Mouse (Mus musculus): ENCODE results near the gene Fgf4. TPM values are rescaled to one million over a fixed set of nuclear protein-coding genes. Genes with fewer than 3 reads are reported as not detected.
"Not testable (repeated sequence)": the region's sequence is repeated elsewhere in the genome, so short reads cannot be mapped to it uniquely, and the experiment has no call there.

Gene Fgf4
- total RNA-seq, 2 experiments from 2014 or later: 0.09 to 0.27 TPM

DNA sequence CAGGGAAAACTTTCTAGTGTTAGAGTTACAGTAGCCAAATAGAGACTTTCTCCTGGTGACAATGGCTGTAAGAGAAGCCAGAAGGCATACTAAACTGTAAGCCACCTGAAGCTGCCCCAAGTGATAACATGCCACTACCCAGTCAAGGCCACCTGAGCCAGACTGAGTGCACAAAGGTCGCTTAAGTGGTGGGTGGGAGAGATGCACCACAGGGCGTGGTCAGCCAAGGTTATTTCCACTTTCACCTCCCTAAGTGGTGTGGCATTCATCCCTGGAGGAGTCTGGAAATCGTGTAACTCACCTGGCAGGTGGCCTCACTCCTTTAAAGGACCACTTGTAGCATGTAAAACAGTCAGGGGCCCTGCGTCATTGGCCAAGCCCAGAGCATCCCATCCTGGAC lies 20.0 kb downstream of the Fgf4 start:
- DNase-seq: no peak

GRCm38 (mm10) chr7:144867602-144868001 lies 20.4 kb downstream of the Fgf4 start:
- DNase-seq: no peak

DNA sequence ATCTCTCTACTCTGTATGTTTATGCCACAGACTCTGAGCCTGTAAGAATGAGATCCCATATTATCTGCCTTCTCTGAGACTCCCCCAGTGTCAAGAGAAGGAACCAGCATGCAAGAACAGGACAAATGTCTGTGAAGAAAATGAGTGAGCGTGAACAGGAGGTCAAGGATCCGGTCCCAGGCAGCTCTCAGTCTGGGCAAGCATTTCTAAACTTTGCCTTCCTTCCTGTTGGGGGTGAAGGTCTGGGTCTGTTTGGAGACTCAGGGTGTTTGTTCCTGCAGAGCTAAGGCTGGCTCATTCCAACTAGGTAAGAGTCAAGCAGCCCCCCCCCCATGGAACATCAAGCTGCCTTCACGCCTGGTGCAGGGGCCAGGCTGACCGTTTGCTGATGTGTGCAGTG lies 25.3 kb downstream of the Fgf4 start:
- no peak for DNase-seq

DNA sequence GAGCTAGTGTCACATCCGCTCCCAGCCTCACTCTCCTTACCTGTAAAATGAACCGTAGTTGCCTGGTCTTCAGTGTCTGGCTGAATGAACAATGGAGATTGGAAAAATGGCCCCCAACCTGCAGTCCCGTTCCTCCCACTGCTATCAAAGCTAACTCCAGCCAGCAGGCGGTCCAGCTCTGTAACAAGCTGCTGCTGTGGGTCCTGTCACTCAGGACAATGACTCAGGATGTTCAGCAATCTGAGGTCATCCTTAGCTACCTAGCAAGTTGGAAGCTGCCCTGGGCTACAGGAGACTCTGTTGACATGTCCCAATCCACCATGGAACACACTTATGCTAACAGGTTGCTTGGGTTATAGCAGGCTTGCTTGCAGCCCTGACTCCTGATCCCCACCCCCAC lies 26.0 kb downstream of the Fgf4 start:
- DNase-seq: no peak

DNA sequence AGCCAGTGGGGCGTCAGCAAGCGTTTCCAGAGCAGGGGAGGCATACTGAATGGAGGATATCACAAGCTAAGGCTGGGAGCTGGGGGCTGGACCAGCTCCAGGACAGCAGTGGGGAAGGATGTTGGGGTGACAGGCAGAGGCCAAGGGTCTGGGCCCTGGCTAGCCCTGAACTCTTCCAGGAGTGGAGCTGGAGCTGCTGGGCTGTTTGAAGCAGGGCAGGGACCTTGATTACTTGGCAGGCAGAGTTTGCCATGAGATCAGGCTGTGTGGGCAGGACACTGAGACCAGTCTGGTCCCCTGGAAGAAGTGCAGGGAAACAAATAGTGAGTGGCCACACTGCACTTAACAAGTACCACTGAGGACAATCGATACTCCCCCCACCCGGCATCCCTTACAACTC lies 27.1 kb downstream of the Fgf4 start:
- DNase-seq: no peak

DNA sequence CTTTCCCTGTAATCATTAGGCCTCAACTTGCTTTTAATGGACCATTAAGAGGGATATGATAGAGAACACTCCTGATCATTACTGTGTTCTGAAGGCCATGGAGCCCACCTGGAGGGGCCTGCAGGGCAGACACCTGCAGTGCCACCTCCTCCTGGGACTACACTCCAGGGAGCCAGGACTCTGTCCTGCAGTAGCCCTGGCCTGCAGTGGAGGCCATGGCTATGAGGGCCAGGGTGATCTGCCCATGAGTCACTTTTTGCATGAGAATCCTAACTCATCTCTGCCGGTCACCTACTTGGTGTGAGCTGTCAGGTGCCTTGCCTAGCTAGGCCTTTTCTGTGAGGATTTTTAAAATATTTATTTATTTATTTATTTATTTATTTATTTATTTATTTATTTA lies 31.2 kb downstream of the Fgf4 start:
- DNase-seq: no peak

DNA sequence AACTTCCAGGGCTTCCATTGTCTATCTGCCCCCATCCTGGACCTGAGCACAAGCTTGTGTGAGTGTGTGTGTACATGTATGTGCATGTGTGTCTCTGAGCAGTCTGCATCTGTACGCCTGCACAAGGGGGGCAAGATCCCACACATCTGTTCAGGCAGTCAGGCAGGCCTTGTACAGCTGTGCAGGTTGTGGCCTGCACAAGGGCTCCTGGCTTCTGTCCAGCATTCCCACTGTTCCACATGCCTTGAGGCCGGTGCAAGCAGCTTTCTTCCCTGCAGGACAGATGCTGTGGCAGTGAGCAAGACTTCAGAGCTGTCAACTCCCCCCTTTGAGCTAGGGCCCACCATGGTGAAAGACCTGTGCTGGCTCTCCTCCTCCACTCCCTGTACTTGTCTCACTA lies 35.9 kb downstream of the Fgf4 start:
- DNase-seq: no peak

GRCm38 (mm10) chr7:144887672-144888071 lies 40.5 kb downstream of the Fgf4 start:
- no peak for DNase-seq

DNA sequence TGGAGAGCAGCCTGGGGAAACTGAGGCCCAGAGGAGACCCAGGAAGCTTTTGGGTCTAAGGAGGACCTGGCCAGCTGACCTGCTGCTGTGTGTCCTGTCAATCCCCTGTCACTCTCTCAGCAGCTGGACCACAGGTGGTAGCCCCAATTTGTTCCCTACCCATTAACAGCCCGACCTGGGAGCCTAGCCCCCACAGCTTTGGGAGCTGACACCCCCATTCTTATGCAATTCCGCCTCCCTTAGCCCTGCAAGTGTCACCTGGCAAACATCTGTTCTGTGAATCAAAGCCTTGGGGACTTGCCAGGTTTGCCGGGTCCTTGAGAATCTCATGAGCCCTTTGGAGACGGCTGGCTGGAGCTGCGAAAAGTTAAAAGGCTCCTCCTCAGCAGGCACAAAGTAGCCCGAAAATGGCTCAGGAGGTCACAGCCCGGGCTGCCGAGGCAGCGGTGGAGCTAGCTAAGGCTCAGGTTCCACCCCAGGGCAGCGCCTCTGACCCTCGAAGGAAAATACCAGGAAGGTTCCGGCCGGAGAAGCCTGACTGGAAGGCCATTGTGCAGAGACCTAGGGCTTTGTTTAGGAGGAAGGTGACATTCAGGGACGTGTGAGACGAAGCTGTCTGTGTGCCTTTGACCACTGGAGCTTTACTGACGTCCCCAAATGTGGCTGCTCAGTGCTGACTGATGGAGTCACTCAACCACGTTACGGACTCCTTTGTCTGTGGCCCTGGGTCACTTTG lies 41.6 kb downstream of the Fgf4 start:
- DNase-seq: no peak

DNA sequence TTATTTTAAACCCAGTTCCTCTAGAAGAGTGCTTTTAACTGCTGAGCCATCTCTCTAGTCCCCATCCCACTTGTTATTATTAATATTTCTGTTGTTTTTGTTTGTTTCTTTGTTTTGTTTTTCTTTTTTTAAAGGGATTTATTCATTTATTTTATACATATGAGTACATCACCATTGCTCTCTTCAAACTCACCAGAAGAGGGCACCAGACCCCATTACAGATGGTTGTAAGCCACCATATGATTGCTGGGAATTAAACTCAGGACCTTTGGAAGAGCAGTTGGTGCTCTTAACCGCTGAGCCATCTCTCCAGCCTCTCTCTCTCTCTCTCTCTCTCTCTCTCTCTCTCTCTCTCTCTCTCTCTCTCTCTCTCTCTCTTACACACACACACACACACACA lies 43.5 kb downstream of the Fgf4 start:
- DNase-seq: not testable (repeated sequence)

DNA sequence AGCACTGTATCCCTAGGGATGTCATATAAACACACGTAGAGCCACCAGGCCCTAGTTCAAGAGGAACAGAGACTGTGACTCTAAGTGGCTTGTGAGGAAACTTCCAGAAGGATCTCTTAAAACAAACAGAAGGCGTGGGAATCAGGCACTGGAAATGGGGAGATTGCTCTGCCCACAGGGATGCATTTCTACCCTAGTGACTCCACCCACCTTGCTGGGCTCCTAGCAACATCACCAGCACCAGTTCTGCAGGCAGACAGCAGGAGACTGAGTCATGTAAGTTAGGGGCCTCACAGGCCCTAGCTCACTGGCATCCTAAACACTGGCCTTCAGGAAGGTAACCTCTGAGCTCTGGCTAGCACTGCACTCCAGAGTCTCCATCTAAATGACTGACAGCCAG lies 44.7 kb downstream of the Fgf4 start:
- no peak for DNase-seq

DNA sequence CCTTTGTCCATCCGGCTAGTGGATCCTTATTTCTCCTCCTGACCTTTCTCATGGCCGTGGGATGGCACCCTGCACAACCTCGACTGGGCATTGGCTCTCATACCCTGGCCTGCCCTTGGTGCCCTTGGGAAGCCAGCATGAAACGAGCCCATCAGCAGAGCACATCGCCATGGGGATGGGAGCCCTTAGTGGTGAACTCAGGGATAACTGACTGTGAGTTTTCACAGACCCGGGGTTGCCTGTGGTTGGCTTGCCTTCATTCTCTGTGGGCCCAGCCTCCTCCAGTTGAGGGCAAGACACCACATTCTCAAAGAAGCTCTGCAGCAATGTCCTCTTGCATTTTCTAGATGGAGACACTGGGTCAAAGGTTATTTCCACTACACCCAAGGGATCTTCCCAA lies 45.2 kb downstream of the Fgf4 start:
- DNase-seq: no peak

DNA sequence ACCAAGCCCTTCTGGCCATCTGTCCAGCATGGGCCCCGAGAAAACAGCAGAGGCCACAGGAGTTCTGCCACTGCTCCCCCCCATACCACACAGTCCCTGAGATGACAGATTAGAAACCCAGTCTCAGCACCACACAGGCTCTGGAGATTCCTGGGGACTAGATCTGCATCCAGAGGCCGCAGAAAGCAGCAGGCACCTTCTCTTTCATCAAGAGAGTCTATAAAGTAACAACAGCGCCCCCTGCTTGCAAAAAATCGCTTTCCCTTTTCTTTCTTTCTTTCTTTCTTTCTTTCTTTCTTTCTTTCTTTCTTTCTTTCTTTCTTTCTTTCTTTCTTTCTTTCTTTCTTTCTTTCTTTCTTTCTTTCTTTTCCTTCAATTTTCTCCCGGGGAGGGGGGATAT lies 47.0 kb downstream of the Fgf4 start:
- DNase-seq: peak; percentile 47

GRCm38 (mm10) chr7:144894706-144895105 lies 47.5 kb downstream of the Fgf4 start:
- DNase-seq: no peak

DNA sequence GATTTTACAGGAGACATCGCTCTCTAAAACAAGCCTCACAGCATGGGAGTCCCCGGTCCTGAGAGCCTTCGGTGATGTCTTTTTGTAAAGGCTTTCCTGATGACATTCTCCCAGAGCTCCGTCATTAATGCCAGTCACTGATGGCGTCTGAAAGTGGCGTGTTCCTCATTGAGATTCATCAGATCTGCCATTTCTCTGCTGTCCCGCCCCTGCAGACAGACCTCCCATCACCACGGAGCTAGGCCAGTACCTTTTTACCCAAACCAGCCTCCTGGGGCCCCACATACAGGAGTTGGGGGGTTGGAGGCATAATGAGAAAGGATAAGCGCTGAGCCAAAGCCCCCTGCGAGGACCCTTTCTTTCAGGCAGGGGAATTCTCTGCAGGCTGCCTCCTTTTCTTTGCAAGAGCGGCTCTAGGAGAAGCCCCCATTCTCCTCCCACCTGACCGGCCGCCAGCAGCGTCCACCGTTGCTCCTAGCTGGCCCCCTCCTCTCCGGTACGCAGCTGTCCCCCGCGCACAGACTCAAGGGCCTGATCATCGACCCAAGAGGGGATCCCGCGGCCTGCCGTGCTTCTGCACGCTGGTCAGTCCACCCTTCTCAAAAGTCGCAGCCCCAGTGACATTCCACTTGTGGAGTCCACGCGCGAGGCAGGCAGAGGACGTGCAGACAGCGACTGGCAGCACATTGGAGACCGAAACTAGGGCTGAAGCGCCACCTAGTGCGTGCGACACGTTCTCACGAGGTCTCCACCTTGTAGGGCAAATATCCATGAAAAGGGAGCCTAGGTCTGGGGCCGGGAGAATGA lies 48.3 kb downstream of the Fgf4 start:
- DNase-seq: peak; percentile 69

DNA sequence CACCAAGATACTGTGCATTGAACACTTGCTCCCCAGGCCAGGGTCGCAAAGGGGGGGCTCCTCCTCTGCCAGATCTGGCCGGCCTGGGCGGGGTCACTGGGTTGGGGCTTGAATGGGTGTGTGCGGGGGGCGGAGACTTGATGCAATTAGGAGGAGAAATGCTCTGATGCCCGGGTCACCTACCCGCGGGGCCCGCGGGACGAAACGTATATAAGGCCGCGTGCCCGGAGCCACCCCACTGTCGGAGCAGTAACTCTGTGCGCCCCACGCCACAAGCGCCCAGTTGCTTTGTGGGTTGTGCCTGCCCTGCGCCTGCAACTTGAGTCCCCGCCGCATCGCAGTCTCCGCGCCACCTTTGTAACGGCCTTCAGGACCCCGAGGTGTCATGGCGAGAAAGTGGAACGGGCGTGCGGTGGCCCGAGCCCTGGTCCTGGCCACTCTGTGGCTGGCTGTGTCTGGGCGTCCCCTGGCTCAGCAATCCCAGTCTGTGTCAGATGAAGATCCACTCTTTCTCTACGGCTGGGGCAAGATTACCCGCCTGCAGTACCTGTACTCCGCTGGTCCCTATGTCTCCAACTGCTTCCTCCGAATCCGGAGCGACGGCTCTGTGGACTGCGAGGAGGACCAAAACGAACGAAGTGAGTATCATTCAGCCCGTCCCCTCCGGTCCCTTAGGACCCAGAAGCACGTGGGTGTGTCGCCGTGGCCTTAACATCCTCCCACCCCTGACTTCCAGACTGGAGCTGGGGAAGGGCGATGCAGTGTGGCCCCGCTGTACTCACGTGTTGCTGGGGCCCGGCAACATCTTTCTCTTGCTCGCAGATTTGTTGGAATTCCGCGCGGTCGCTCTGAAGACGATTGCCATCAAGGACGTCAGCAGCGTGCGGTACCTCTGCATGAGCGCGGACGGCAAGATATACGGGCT lies 49.4 kb downstream of the Fgf4 start, which contains the start of gene Fgf15:
Fgf15 (plus strand) TSS at position 238 of the 925 bp plus-strand sequence.
- no peak for DNase-seq

DNA sequence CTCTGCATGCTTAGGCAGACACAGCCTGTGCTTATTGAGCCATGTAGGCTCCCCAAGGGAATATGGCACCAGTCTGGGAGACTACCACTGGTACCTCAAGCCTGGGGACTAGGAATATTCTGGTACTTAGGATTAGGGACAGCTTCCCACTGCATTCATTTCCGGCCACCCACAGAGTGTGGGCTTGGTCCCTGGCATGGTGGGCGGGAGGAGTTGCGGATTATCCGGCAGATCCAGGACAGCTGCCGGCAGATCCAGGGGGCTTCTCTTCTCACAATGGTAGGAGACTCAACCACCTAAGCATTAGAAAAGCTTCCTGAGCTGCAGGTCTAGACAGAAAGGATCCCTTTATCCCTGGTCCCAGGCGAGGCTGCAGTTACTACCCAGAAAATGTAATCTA lies 51.3 kb downstream of the Fgf4 start:
- no peak for DNase-seq

GRCm38 (mm10) chr7:144905514-144905913 lies 58.3 kb downstream of the Fgf4 start:
- not testable (repeated sequence) for DNase-seq

DNA sequence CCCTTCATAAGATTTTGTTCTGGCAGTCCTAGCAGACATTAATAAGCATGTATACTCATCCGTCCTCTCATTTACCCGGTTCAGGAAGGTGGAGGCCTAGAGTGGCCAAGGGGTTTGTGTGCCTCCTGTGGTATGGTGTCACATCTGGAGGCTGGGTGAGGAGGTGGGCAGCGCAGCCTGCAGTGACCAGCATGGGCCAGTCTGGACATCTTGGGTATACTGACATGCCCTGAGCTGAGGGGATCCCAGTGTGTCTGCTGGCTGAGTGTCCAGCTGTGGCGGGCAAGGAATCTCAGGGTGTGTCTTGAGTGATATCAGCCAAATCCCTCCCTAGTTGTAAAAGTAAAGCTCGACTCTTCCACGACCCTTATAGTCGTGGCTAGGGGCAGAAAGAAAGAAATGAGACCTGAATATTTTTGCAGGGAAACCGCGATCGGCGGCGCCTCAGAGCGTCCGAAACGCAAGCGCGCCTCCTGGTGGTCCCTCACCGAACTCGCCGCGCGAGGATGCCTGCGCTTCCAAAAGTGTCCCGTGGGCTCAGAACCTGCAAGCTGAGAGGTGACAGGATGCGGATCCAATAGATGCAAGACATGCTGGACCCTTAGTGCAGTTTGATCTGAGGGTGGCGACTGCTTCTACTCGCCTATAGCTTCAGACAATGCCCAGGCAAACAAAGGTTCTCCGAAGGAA lies 59.7 kb downstream of the Fgf4 start:
- peak; percentile 78 for DNase-seq

GRCm38 (mm10) chr7:144907793-144908192 lies 60.6 kb downstream of the Fgf4 start:
- no peak for DNase-seq

DNA sequence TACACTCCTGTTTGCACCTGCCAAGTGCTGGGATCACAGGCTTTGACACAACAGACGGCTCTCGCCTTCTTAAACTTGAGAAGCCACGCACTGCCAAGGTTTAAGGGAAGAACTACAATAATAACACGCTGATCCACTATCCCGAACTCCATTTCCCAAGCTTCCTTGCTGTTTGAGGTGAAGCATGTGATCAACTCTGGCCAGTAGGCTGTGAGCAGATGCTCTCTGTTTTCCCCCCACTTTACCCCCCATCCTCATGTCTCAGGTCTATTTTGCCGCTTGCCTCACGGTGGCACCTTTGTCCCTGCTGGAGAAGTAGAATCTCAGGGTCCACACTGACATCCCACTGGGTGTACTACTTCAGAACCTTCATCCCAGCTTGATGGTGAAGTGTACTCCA lies 61.5 kb downstream of the Fgf4 start:
- DNase-seq: no peak

DNA sequence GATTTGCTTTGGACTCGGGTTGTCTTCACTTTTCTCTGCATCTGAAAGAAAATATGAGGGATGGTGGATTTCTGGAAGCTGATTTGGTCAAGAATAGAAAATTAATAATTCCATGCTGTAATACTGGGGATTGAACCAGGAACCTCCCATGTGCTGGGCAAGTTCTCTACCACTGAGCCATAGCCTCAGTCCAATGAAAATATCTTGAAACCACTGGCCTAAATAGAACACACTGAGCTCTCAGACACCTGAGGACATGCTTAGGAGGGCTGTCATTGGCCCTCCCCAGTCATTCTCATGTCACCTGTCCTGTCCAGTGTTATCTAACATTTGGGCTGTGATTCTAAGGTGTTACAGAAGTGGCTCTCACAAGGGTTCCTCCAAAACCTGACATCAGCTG lies 64.0 kb downstream of the Fgf4 start:
- DNase-seq: no peak
